Mouse (Mus musculus): ENCODE data around the gene Ppp1r3f.

DNA sequence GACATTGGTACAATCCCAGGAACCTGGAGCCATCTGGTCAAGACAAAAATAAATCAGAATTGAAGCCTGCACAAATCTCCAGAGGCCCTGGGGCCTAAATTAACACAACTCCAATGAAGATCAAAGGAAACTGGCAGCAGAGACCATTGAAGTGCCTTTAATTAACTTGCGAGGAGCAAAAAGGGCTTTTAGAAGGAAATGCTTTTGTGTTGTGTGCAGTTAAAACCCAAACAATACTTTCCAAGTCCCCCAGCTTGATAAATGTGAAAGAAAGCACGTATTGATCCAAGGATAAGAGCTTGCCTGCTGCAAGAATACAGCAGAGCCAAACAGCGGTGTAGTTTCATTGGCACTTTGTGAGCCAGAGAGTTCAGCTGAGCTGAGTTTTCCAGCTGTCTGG, 49.1 kb downstream of the Ppp1r3f start:
- TF ChIP-seq CTCF (IDR thresholded peaks at IDR 0.05; ENCODE audit: control insufficient read depth, insufficient read depth, low read length) = no peak
- no peak for TF ChIP-seq POLR2A (IDR thresholded peaks at IDR 0.05; ENCODE audit: borderline replicate concordance, control insufficient read depth, low read depth, low read length)

Data from bone marrow, adult 2 months (tissue).